Comparison of ENCODE assay signal across 9 mouse cellular contexts in genomic region chrX:43429337-43429736, GRCm38 (mm10). TPM values are rescaled to one million over a fixed set of nuclear protein-coding genes. Genes with fewer than 3 reads are reported as not detected.
A peak's percentile ranks its signal among the peaks of the same experiment; 100 is the strongest.
DNase-seq lines count a peak whose midpoint lies in the region; ATAC-seq and TF ChIP-seq lines count a peak whose summit lies in the region.
"Had no signal": no experiment of that assay in that cellular context is flagged by ENCODE, and none has a peak within 500 bp of the region (broad histone marks: within the 10 kb centered on the region; RNA-seq: fewer than 3 reads in every experiment).

No protein-coding gene starts in this region.

- no peak overlapping the region for H3K9ac ChIP-seq in embryonic facial prominence, embryonic 12.5 days
- peak overlapping the region; percentile 45; the same call in 1 of the 2 replicates for H3K9ac ChIP-seq in hindbrain, postnatal 0 days (replicated peaks; ENCODE audit: low read length)
- H3K9ac ChIP-seq in neural tube, embryonic 15.5 days (replicated peaks) = peak overlapping the region; percentile 51; the same call in 1 of the 2 replicates

- H3K9me3 ChIP-seq in embryonic facial prominence, embryonic 12.5 days = no peaks in the 10 kb centered on the region
- no peaks in the 10 kb centered on the region for H3K9me3 ChIP-seq in hindbrain, postnatal 0 days (ENCODE audit: low read length)
- no peaks in the 10 kb centered on the region for H3K9me3 ChIP-seq in neural tube, embryonic 15.5 days (replicated peaks)

- H3K27me3 ChIP-seq in embryonic facial prominence, embryonic 12.5 days = no peaks in the 10 kb centered on the region
- H3K27me3 ChIP-seq in hindbrain, postnatal 0 days (ENCODE audit: insufficient read depth, low read length) = no peaks in the 10 kb centered on the region
- no peaks in the 10 kb centered on the region for H3K27me3 ChIP-seq in neural tube, embryonic 15.5 days (replicated peaks)

- DNase-seq in left cerebral cortex, postnatal 14 days (ENCODE audit: low spot score in 2 of 2) = peak; percentile 14 to 26
- DNase-seq in left cerebral cortex, postnatal 4 days = no peak
- DNase-seq in hindbrain, postnatal 0 days (ENCODE audit: low spot score) = peak; percentile 26
- no peak for DNase-seq in c-Kit-positive CD71-positive TER-119-positive erythroid progenitor cells, embryonic 14.5 days (ENCODE audit: low spot score)
- no peak for DNase-seq in kidney, adult 9 months

- no peak overlapping the region for H3K27ac ChIP-seq in embryonic facial prominence, embryonic 12.5 days
- H3K27ac ChIP-seq in hindbrain, postnatal 0 days = 0 out of 2 replicates have a peak overlapping the region, but pooled peaks have one; percentile 68
- H3K27ac ChIP-seq in neural tube, embryonic 15.5 days (replicated peaks) = peak overlapping the region; percentile 82

- intact Hi-C loops in left cerebral cortex, postnatal 14 days (cut with DNase I) = loop anchor here (10.0 kb wide), 1 partner anchor 885 kb away; no protein-coding TSS in a partner anchor
- intact Hi-C loops in left cerebral cortex, postnatal 4 days (cut with DNase I) = no loop called here

- H3K4me3 ChIP-seq in embryonic facial prominence, embryonic 12.5 days = peak overlapping the region; percentile 35
- peak overlapping the region; percentile 43 for H3K4me3 ChIP-seq in hindbrain, postnatal 0 days (ENCODE audit: low read length)
- H3K4me3 ChIP-seq in neural tube, embryonic 15.5 days (replicated peaks) = peak overlapping the region; percentile 47

- no peaks in the 10 kb centered on the region for H3K4me1 ChIP-seq in embryonic facial prominence, embryonic 12.5 days
- no peaks in the 10 kb centered on the region for H3K4me1 ChIP-seq in hindbrain, postnatal 0 days (ENCODE audit: insufficient read depth, low read length)
- H3K4me1 ChIP-seq in neural tube, embryonic 15.5 days = no peaks in the 10 kb centered on the region

- no peaks in the 10 kb centered on the region for H3K36me3 ChIP-seq in embryonic facial prominence, embryonic 12.5 days
- no peaks in the 10 kb centered on the region for H3K36me3 ChIP-seq in hindbrain, postnatal 0 days (ENCODE audit: insufficient read depth, low read length)
- no peaks in the 10 kb centered on the region for H3K36me3 ChIP-seq in neural tube, embryonic 15.5 days

- peak overlapping the region; percentile 55 for H3K4me2 ChIP-seq in embryonic facial prominence, embryonic 12.5 days (replicated peaks)
- H3K4me2 ChIP-seq in hindbrain, postnatal 0 days (ENCODE audit: low read depth, low read length) = peak overlapping the region; percentile 59
- H3K4me2 ChIP-seq in neural tube, embryonic 15.5 days = peak overlapping the region; percentile 65

- no peak for ATAC-seq in embryonic facial prominence, embryonic 12.5 days (ENCODE audit: insufficient number of reproducible peaks, insufficient read depth, low FRiP score, low TSS enrichment)
- ATAC-seq in hindbrain, postnatal 0 days = no peak
- 0 out of 2 replicates have a peak, but pooled peaks have one; percentile 33 for ATAC-seq in neural tube, embryonic 15.5 days (ENCODE audit: low FRiP score)
- ATAC-seq in erythroblast, adult 5-6 weeks (replicated peaks; ENCODE audit: low FRiP score, poor library complexity, severe bottlenecking) = no peak

- 33% methylated on average over 12 of the region's 12 CpGs for WGBS in embryonic facial prominence, embryonic 12.5 days
- 27% methylated on average over 12 of the region's 12 CpGs for WGBS in hindbrain, postnatal 0 days
- WGBS in neural tube, embryonic 15.5 days = 26% methylated on average over 12 of the region's 12 CpGs

- TF ChIP-seq CTCF in hindbrain, postnatal 0 days (IDR thresholded peaks at IDR 0.05; ENCODE audit: low read depth) = no peak

RNA-seq across cellular contexts. Expression of gene Tenm1, which starts 0.4 kb away (rescaled TPM):
- 10 to 100 TPM; 59.7 to 63.4 TPM for total RNA-seq in left cerebral cortex, postnatal 14 days (2021)
- 10 to 100 TPM; 89.8 to 92.8 TPM for total RNA-seq in left cerebral cortex, postnatal 4 days (2021)
- polyA plus RNA-seq in embryonic facial prominence, embryonic 12.5 days (2016; fragmentation: Nextera tagmentation; extraction: Ambion mirVana) = 1.2 and 1.3 TPM in 2 replicates
- 54.4 and 56.4 TPM in 2 replicates for total RNA-seq in hindbrain, postnatal 0 days (2014; rRNA removed)
- 20.9 and 24.4 TPM in 2 replicates for polyA plus RNA-seq in hindbrain, postnatal 0 days (2015; fragmentation: Nextera tagmentation; extraction: Ambion mirVana)
- 25.8 and 31.2 TPM in 2 replicates for polyA plus RNA-seq in neural tube, embryonic 15.5 days (2015; fragmentation: Nextera tagmentation; extraction: Ambion mirVana)
- total RNA-seq in erythroblast, adult 5-6 weeks (2015; ENCODE audit: low replicate concordance) = not detected in 2 replicates
- total RNA-seq in erythroblast, adult 5-6 weeks (2017; ENCODE audit: low replicate concordance) = 0.14 TPM in 1 of 2 replicates, not detected in the other
- polyA plus RNA-seq: spleen, adult 2 months had no signal

Comparison
In these comparisons a context has a peak if more than half of its experiments do, and no peak if none do; other contexts are left out.
1. DNase-seq: peak in left cerebral cortex, postnatal 14 days (2 of 2) and hindbrain, postnatal 0 days (single experiment); none in left cerebral cortex, postnatal 4 days (single experiment), c-Kit-positive CD71-positive TER-119-positive erythroid progenitor cells, embryonic 14.5 days (single experiment) and kidney, adult 9 months (single experiment).
2. RNA of gene Tenm1, which starts 0.4 kb away (total RNA-seq): 89.8 to 92.8 TPM in left cerebral cortex, postnatal 4 days, 59.7 to 63.4 TPM in left cerebral cortex, postnatal 14 days and 54.4 to 56.4 TPM in hindbrain, postnatal 0 days; 0.14 TPM in erythroblast, adult 5-6 weeks; every median in the first group is over 10 times any median in the second.
3. Peak in every context shown above with its lines, with median percentiles within 50 percentile points of each other: H3K4me2 ChIP-seq and H3K4me3 ChIP-seq.